Mouse (Mus musculus) kidney, adult 2 months (tissue): ENCODE measurements around the gene Gadd45g.

Experiments used
- CTCF ChIP-seq: fragments of 200-500 bp; conservative IDR thresholded peaks from 2 replicates; pipeline ENCODE4 v1.5.1; 2011; ENCODE audit warnings: low read depth, mild to moderate bottlenecking, control low read depth, low read length, moderate library complexity, mixed read lengths; ENCODE audit not compliant: insufficient read depth, insufficient read length
- POLR2A ChIP-seq: fragments of 200-500 bp; IDR thresholded peaks from one replicate; pipeline ENCODE4 v1.6.1; 2011; ENCODE audit warnings: low read depth, low read length, control low read depth

DNA sequence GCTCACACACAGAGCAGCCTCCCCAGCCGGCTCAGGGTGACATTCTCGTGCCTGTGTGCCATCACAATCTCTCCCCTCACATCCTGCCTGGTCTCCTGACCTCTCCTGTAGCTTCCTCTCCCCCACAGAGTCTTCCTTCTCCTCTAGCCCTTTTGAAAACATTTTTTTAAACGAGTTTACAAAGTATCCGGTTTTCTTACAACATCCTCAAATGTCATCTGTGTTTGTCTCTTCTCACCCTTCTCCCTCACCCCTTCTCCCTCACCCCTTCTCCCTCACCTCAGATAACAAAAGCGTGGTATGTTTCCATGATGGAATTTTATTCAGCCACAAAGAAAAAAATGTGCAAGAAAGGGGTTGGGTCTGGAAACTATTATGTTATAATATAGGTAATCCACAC is 9.1 kb upstream of the Gadd45g start:
- TF ChIP-seq CTCF: no peak
- no peak for TF ChIP-seq POLR2A
